Mouse (Mus musculus): Measurements from ENCODE around the gene Traf3ip3. TPM values are rescaled to one million over a fixed set of nuclear protein-coding genes. Genes with fewer than 3 reads are reported as not detected.

Gene Traf3ip3
- polyA plus RNA-seq, 1 experiment = 0.19 TPM

- no peaks in the 10 kb centered on the region for H3K4me1 ChIP-seq (ENCODE audit: control insufficient read depth, insufficient read depth, low read length)
- TF ChIP-seq POLR2A (IDR thresholded peaks at IDR 0.05; ENCODE audit: control insufficient read depth, low read depth, low read length) (no peak), CTCF (IDR thresholded peaks at IDR 0.05; ENCODE audit: control insufficient read depth, insufficient read depth, insufficient replicate concordance, low read depth, low read length) (no peak)
- H3K27ac ChIP-seq (ENCODE audit: control insufficient read depth, insufficient read depth, low read depth, low read length) = no peak overlapping the region
- H3K36me3 ChIP-seq (ENCODE audit: control insufficient read depth, insufficient read depth, low read length) = no peaks in the 10 kb centered on the region
- H3K4me3 ChIP-seq (ENCODE audit: control insufficient read depth, low read depth, low read length) = no peak overlapping the region
- no peaks in the 10 kb centered on the region for H3K27me3 ChIP-seq (ENCODE audit: control insufficient read depth, insufficient read depth, low read length)
These were observed 36.9 kb upstream of the Traf3ip3 start for GRCm38 (mm10) chr1:193238426-193238825.

DNA sequence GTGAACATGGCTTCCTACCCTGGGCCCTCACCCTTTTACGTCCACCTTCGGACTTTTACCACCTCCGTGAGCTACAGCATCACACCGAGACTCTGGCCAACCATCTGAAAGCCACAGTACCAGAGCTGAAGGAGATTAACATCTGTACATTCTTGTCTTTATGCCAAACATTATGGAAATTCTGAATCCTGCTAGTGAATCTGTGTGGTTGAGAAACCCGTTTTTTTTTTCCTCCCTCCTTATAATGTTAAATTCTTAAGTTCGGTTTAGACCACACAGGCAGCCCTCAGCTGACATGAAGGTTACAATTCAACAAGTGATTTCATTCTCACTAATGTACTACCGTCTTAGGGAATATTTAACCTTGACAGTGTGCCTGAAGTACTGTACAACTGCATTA lies 33.4 kb upstream of the Traf3ip3 start:
- Histone ChIP-seq H3K4me1 (ENCODE audit: control insufficient read depth, insufficient read depth, low read length) (no peaks in the 10 kb centered on the region), H3K36me3 (ENCODE audit: control insufficient read depth, insufficient read depth, low read length) (no peaks in the 10 kb centered on the region), H3K27me3 (ENCODE audit: control insufficient read depth, insufficient read depth, low read length) (no peaks in the 10 kb centered on the region), H3K4me3 (ENCODE audit: control insufficient read depth, low read depth, low read length) (no peak overlapping the region), H3K27ac (ENCODE audit: control insufficient read depth, insufficient read depth, low read depth, low read length) (no peak overlapping the region)
- no peak for TF ChIP-seq CTCF (IDR thresholded peaks at IDR 0.05; ENCODE audit: control insufficient read depth, insufficient read depth, insufficient replicate concordance, low read depth, low read length)

DNA sequence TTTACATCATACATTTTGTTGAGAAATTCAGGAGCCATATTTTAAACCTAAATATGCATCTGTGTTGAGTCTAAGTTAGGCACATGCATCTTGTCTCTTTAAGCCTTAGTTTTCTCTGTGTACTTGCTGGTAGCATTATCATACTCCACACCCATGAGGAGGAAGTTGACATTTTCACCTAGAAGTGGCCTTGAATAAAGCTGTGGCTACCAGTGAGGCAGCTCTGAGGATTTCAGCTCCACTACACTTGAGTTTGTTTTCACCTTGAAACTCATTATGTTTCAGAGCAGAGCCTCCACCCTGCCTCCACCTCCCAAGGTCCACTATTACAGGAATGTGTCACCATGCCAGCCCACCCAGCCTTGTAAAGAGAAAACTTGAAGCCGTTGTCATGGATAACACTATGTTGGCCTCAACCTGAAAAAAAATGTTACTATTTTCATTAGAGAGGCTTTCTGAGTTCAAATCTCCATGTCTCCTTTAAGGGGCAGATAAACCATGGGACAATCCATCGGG lies 32.7 kb upstream of the Traf3ip3 start:
- Histone ChIP-seq H3K4me1 (ENCODE audit: control insufficient read depth, insufficient read depth, low read length) (no peaks in the 10 kb centered on the region), H3K36me3 (ENCODE audit: control insufficient read depth, insufficient read depth, low read length) (no peaks in the 10 kb centered on the region), H3K27ac (ENCODE audit: control insufficient read depth, insufficient read depth, low read depth, low read length) (no peak overlapping the region), H3K27me3 (ENCODE audit: control insufficient read depth, insufficient read depth, low read length) (no peaks in the 10 kb centered on the region), H3K4me3 (ENCODE audit: control insufficient read depth, low read depth, low read length) (no peak overlapping the region)
- no peak for TF ChIP-seq POLR2A (IDR thresholded peaks at IDR 0.05; ENCODE audit: control insufficient read depth, low read depth, low read length)
- TF ChIP-seq CTCF (IDR thresholded peaks at IDR 0.05; ENCODE audit: control insufficient read depth, insufficient read depth, insufficient replicate concordance, low read depth, low read length) = no peak

DNA sequence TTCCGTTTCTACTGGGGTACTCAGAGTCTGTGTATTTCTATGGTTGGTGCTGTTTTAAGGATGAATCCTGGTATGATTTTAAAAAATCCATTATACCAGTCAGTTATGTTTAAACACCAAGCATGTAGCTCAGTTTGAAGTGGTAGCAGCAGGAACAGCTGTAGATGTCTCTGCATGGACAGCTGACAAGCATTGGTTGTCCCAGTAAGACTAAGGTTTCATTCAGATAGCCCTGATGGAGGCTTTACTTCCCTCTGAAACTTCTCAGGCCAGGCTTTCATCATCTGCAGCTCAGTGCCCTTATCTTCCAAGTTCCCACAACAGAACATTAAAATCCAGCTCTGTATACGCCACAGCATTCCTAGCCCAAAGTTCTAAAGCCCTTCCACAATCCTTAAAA lies 31.2 kb upstream of the Traf3ip3 start:
- no peaks in the 10 kb centered on the region for H3K36me3 ChIP-seq (ENCODE audit: control insufficient read depth, insufficient read depth, low read length)
- no peak overlapping the region for H3K27ac ChIP-seq (ENCODE audit: control insufficient read depth, insufficient read depth, low read depth, low read length)
- H3K4me1 ChIP-seq (ENCODE audit: control insufficient read depth, insufficient read depth, low read length) = no peaks in the 10 kb centered on the region
- no peak overlapping the region for H3K4me3 ChIP-seq (ENCODE audit: control insufficient read depth, low read depth, low read length)
- no peaks in the 10 kb centered on the region for H3K27me3 ChIP-seq (ENCODE audit: control insufficient read depth, insufficient read depth, low read length)
- no peak for TF ChIP-seq CTCF (IDR thresholded peaks at IDR 0.05; ENCODE audit: control insufficient read depth, insufficient read depth, insufficient replicate concordance, low read depth, low read length)
- no peak for TF ChIP-seq POLR2A (IDR thresholded peaks at IDR 0.05; ENCODE audit: control insufficient read depth, low read depth, low read length)

GRCm38 (mm10) chr1:193230935-193231334 lies 29.4 kb upstream of the Traf3ip3 start:
- no peaks in the 10 kb centered on the region for H3K4me1 ChIP-seq (ENCODE audit: control insufficient read depth, insufficient read depth, low read length)
- TF ChIP-seq CTCF (IDR thresholded peaks at IDR 0.05; ENCODE audit: control insufficient read depth, insufficient read depth, insufficient replicate concordance, low read depth, low read length) = no peak
- TF ChIP-seq POLR2A (IDR thresholded peaks at IDR 0.05; ENCODE audit: control insufficient read depth, low read depth, low read length) = no peak
- no peaks in the 10 kb centered on the region for H3K27me3 ChIP-seq (ENCODE audit: control insufficient read depth, insufficient read depth, low read length)
- H3K27ac ChIP-seq (ENCODE audit: control insufficient read depth, insufficient read depth, low read depth, low read length) = no peak overlapping the region
- no peaks in the 10 kb centered on the region for H3K36me3 ChIP-seq (ENCODE audit: control insufficient read depth, insufficient read depth, low read length)
- H3K4me3 ChIP-seq (ENCODE audit: control insufficient read depth, low read depth, low read length) = no peak overlapping the region

DNA sequence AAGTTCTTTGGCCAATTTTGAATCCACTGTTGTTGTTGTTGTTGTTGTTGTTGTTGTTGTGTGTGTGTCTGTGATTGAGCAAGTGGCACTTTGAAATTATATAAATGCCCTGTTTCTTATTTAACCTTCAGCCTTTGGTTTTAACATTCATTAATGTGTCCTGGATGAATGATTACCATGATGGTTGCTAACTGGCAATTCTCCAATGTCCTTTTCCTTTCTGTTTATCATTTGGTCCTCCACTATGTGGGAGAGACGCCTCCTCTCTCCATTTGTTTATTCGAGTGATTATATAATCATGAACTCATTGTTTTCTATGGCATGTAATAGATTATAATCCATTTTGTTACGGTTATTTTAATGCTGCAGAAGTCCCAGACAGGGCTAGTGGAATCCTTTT lies 29.0 kb upstream of the Traf3ip3 start:
- Histone ChIP-seq H3K27me3 (ENCODE audit: control insufficient read depth, insufficient read depth, low read length) (no peaks in the 10 kb centered on the region), H3K27ac (ENCODE audit: control insufficient read depth, insufficient read depth, low read depth, low read length) (no peak overlapping the region), H3K36me3 (ENCODE audit: control insufficient read depth, insufficient read depth, low read length) (no peaks in the 10 kb centered on the region), H3K4me1 (ENCODE audit: control insufficient read depth, insufficient read depth, low read length) (no peaks in the 10 kb centered on the region), H3K4me3 (ENCODE audit: control insufficient read depth, low read depth, low read length) (no peak overlapping the region)
- TF ChIP-seq CTCF (IDR thresholded peaks at IDR 0.05; ENCODE audit: control insufficient read depth, insufficient read depth, insufficient replicate concordance, low read depth, low read length) = no peak
- TF ChIP-seq POLR2A (IDR thresholded peaks at IDR 0.05; ENCODE audit: control insufficient read depth, low read depth, low read length) = no peak

- TF ChIP-seq POLR2A (IDR thresholded peaks at IDR 0.05; ENCODE audit: control insufficient read depth, low read depth, low read length) = no peak
- TF ChIP-seq CTCF (IDR thresholded peaks at IDR 0.05; ENCODE audit: control insufficient read depth, insufficient read depth, insufficient replicate concordance, low read depth, low read length) = no peak
- H3K27me3 ChIP-seq (ENCODE audit: control insufficient read depth, insufficient read depth, low read length) = no peaks in the 10 kb centered on the region
- no peaks in the 10 kb centered on the region for H3K4me1 ChIP-seq (ENCODE audit: control insufficient read depth, insufficient read depth, low read length)
- no peak overlapping the region for H3K4me3 ChIP-seq (ENCODE audit: control insufficient read depth, low read depth, low read length)
- H3K36me3 ChIP-seq (ENCODE audit: control insufficient read depth, insufficient read depth, low read length) = no peaks in the 10 kb centered on the region
- no peak overlapping the region for H3K27ac ChIP-seq (ENCODE audit: control insufficient read depth, insufficient read depth, low read depth, low read length)
These were observed 28.1 kb upstream of the Traf3ip3 start for GRCm38 (mm10) chr1:193229570-193229969.

DNA sequence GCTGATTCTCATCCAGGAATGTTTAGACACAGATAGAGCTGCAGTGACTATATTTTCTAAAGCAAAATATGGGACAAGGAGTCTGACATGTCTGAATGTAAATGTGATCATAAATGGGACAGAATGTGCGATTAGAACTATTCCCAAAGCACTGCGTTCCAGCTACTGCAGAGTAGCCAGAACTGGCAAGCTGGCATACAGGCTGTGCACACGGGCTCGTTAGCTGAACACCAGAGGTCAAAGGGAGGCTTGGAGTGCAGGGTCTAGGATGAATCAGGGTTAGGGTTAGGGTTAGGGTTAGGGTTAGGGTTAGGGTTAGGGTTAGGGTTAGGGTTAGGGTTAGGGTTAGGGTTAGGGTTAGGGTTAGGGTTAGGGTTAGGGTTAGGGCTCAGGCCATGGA lies 26.0 kb upstream of the Traf3ip3 start:
- H3K4me1 ChIP-seq (ENCODE audit: control insufficient read depth, insufficient read depth, low read length) = no peaks in the 10 kb centered on the region
- H3K27ac ChIP-seq (ENCODE audit: control insufficient read depth, insufficient read depth, low read depth, low read length) = no peak overlapping the region
- no peaks in the 10 kb centered on the region for H3K36me3 ChIP-seq (ENCODE audit: control insufficient read depth, insufficient read depth, low read length)
- no peaks in the 10 kb centered on the region for H3K27me3 ChIP-seq (ENCODE audit: control insufficient read depth, insufficient read depth, low read length)
- H3K4me3 ChIP-seq (ENCODE audit: control insufficient read depth, low read depth, low read length) = no peak overlapping the region
- TF ChIP-seq POLR2A (IDR thresholded peaks at IDR 0.05; ENCODE audit: control insufficient read depth, low read depth, low read length) (no peak), CTCF (IDR thresholded peaks at IDR 0.05; ENCODE audit: control insufficient read depth, insufficient read depth, insufficient replicate concordance, low read depth, low read length) (no peak)

Data from testis, adult 2 months (tissue).